ENCODE assay signal across 10 mouse cellular contexts in the genomic region with DNA sequence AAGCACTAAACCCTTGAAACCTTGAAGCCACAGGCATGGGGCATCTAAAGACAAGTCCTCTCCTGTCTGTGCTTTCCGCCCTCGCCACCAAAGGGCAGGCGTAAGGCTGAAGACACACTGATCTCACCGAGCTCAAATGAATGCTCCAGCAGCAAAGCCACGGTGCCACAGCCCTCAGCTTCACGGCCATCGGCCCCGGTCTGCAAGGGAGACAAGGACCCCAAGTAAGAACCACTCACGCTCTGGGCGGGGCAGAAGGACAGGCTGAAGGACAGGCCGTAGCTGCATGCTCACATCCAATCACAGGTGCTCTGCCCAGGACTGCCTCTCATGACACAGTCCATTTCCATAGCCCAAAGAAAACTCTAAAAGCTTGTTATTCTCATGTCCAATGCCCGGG. TPM values are rescaled to one million over a fixed set of nuclear protein-coding genes. Genes with fewer than 3 reads are reported as not detected.
DNase-seq lines count a peak whose midpoint lies in the region; ATAC-seq and TF ChIP-seq lines count a peak whose summit lies in the region.
"Had no signal": no experiment of that assay in that cellular context is flagged by ENCODE, and none has a peak within 500 bp of the region (broad histone marks: within the 10 kb centered on the region; RNA-seq: fewer than 3 reads in every experiment).

No protein-coding gene starts in this region.

- no peak overlapping the region for H3K27ac ChIP-seq in forebrain, embryonic 12.5 days
- H3K27ac ChIP-seq in forebrain, embryonic 15.5 days (replicated peaks): no peak overlapping the region
- no peak overlapping the region for H3K27ac ChIP-seq in midbrain, embryonic 11.5 days (ENCODE audit: low read depth, low read length)
- no peak overlapping the region for H3K27ac ChIP-seq in midbrain, embryonic 10.5 days (replicated peaks)
- no peak overlapping the region for H3K27ac ChIP-seq in hindbrain, embryonic 14.5 days
- H3K27ac ChIP-seq in midbrain, embryonic 16.5 days (ENCODE audit: low read length): no peak overlapping the region
- H3K27ac ChIP-seq in stomach, postnatal 0 days (replicated peaks): no peak overlapping the region

- WGBS in forebrain, embryonic 12.5 days: 92% methylated on average over 12 of the region's 12 CpGs
- WGBS in forebrain, embryonic 15.5 days: 96% methylated on average over 12 of the region's 12 CpGs
- WGBS in midbrain, embryonic 11.5 days: 91% methylated on average over 12 of the region's 12 CpGs
- WGBS in midbrain, embryonic 10.5 days: 92% methylated on average over 12 of the region's 12 CpGs
- 91% methylated on average over 12 of the region's 12 CpGs for WGBS in hindbrain, embryonic 14.5 days
- WGBS in midbrain, embryonic 16.5 days: 92% methylated on average over 12 of the region's 12 CpGs
- 87% methylated on average over 12 of the region's 12 CpGs for WGBS in stomach, postnatal 0 days

- no peaks in the 10 kb centered on the region for H3K9me3 ChIP-seq in forebrain, embryonic 12.5 days
- no peaks in the 10 kb centered on the region for H3K9me3 ChIP-seq in forebrain, embryonic 15.5 days
- H3K9me3 ChIP-seq in midbrain, embryonic 11.5 days (ENCODE audit: control insufficient read depth, low read length): no peaks in the 10 kb centered on the region
- H3K9me3 ChIP-seq in midbrain, embryonic 10.5 days (replicated peaks): no peaks in the 10 kb centered on the region
- H3K9me3 ChIP-seq in hindbrain, embryonic 14.5 days (ENCODE audit: control insufficient read depth, low read length): no peaks in the 10 kb centered on the region
- no peaks in the 10 kb centered on the region for H3K9me3 ChIP-seq in midbrain, embryonic 16.5 days (replicated peaks; ENCODE audit: control insufficient read depth, low read length, poor library complexity, severe bottlenecking)
- H3K9me3 ChIP-seq in stomach, postnatal 0 days (ENCODE audit: control insufficient read depth, low read length): no peaks in the 10 kb centered on the region

- no peak for TF ChIP-seq EP300 in stomach, postnatal 0 days (optimal IDR thresholded peaks at IDR 0.05)

- H3K4me1 ChIP-seq in forebrain, embryonic 12.5 days: peaks cover 26% of the 10 kb centered on the region
- peaks cover 34% of the 10 kb centered on the region for H3K4me1 ChIP-seq in forebrain, embryonic 15.5 days
- peaks cover 10% of the 10 kb centered on the region for H3K4me1 ChIP-seq in midbrain, embryonic 11.5 days (ENCODE audit: control insufficient read depth, insufficient read depth, low read length)
- peaks cover 29% of the 10 kb centered on the region for H3K4me1 ChIP-seq in midbrain, embryonic 10.5 days
- H3K4me1 ChIP-seq in hindbrain, embryonic 14.5 days (replicated peaks; ENCODE audit: control insufficient read depth, insufficient read depth, low read length): peaks cover 20% of the 10 kb centered on the region
- H3K4me1 ChIP-seq in midbrain, embryonic 16.5 days (ENCODE audit: control insufficient read depth, insufficient read depth, low read length): peaks cover 23% of the 10 kb centered on the region
- H3K4me1 ChIP-seq in stomach, postnatal 0 days (replicated peaks; ENCODE audit: control insufficient read depth, insufficient read depth): peaks cover 5% of the 10 kb centered on the region

- peak; percentile 47 for DNase-seq in midbrain, embryonic 11.5 days (ENCODE audit: low spot score, missing footprints)
- no peak for DNase-seq in midbrain, embryonic 10.5 days (ENCODE audit: low spot score)
- DNase-seq in hindbrain, embryonic 14.5 days (ENCODE audit: low spot score): no peak
- DNase-seq in stomach, postnatal 0 days (ENCODE audit: low spot score): no peak
- no peak for DNase-seq in spleen, adult 12 weeks (ENCODE audit: low spot score)
- DNase-seq: kidney, adult 8-10 months had no signal

- no peak for ATAC-seq in forebrain, embryonic 12.5 days (ENCODE audit: low FRiP score)
- no peak for ATAC-seq in forebrain, embryonic 15.5 days (replicated peaks)
- ATAC-seq in midbrain, embryonic 11.5 days (ENCODE audit: low FRiP score): no peak
- ATAC-seq in hindbrain, embryonic 14.5 days (ENCODE audit: low FRiP score): no peak
- ATAC-seq in midbrain, embryonic 16.5 days: no peak
- no peak for ATAC-seq in stomach, postnatal 0 days (ENCODE audit: low FRiP score, low TSS enrichment)

- H3K9ac ChIP-seq in forebrain, embryonic 12.5 days: no peak overlapping the region
- H3K9ac ChIP-seq in forebrain, embryonic 15.5 days (replicated peaks): no peak overlapping the region
- H3K9ac ChIP-seq in midbrain, embryonic 11.5 days (ENCODE audit: low read length): no peak overlapping the region
- no peak overlapping the region for H3K9ac ChIP-seq in hindbrain, embryonic 14.5 days
- peak overlapping the region; percentile 4; the same call in 1 of the 2 replicates for H3K9ac ChIP-seq in midbrain, embryonic 16.5 days (ENCODE audit: low read depth, low read length)
- no peak overlapping the region for H3K9ac ChIP-seq in stomach, postnatal 0 days (ENCODE audit: low read length)

- peaks cover 7% of the 10 kb centered on the region; the same call in 1 of the 2 replicates for H3K27me3 ChIP-seq in forebrain, embryonic 12.5 days
- H3K27me3 ChIP-seq in forebrain, embryonic 15.5 days: no peaks in the 10 kb centered on the region
- H3K27me3 ChIP-seq in midbrain, embryonic 11.5 days (ENCODE audit: control insufficient read depth, insufficient read depth, low read length): no peaks in the 10 kb centered on the region
- peaks cover 6% of the 10 kb centered on the region; the same call in 1 of the 2 replicates for H3K27me3 ChIP-seq in midbrain, embryonic 10.5 days (ENCODE audit: low read depth, poor library complexity, severe bottlenecking)
- H3K27me3 ChIP-seq in hindbrain, embryonic 14.5 days (ENCODE audit: control insufficient read depth, insufficient read depth, low read length): no peaks in the 10 kb centered on the region
- no peaks in the 10 kb centered on the region for H3K27me3 ChIP-seq in midbrain, embryonic 16.5 days (ENCODE audit: control insufficient read depth, insufficient read depth, low read depth, low read length)
- no peaks in the 10 kb centered on the region for H3K27me3 ChIP-seq in stomach, postnatal 0 days (ENCODE audit: control insufficient read depth, insufficient read depth, low read length)

- peaks cover 48% of the 10 kb centered on the region for H3K36me3 ChIP-seq in forebrain, embryonic 12.5 days (replicated peaks)
- H3K36me3 ChIP-seq in forebrain, embryonic 15.5 days: peaks cover 36% of the 10 kb centered on the region
- H3K36me3 ChIP-seq in midbrain, embryonic 11.5 days (ENCODE audit: control insufficient read depth, insufficient read depth, low read length): peaks cover 18% of the 10 kb centered on the region
- peaks cover 52% of the 10 kb centered on the region for H3K36me3 ChIP-seq in midbrain, embryonic 10.5 days
- H3K36me3 ChIP-seq in hindbrain, embryonic 14.5 days (replicated peaks; ENCODE audit: control insufficient read depth, insufficient read depth): peaks cover 36% of the 10 kb centered on the region
- peaks cover 28% of the 10 kb centered on the region for H3K36me3 ChIP-seq in midbrain, embryonic 16.5 days (ENCODE audit: control insufficient read depth, insufficient read depth, low read length)
- H3K36me3 ChIP-seq in stomach, postnatal 0 days (ENCODE audit: control insufficient read depth, insufficient read depth, low read length): peaks cover 16% of the 10 kb centered on the region

- H3K4me3 ChIP-seq in forebrain, embryonic 12.5 days (replicated peaks): 0 out of 2 replicates have a peak overlapping the region, but pooled peaks have one; percentile 74
- H3K4me3 ChIP-seq in forebrain, embryonic 15.5 days: no peak overlapping the region
- no peak overlapping the region for H3K4me3 ChIP-seq in midbrain, embryonic 11.5 days (ENCODE audit: low read depth, low read length)
- H3K4me3 ChIP-seq in midbrain, embryonic 10.5 days: no peak overlapping the region
- H3K4me3 ChIP-seq in hindbrain, embryonic 14.5 days (replicated peaks; ENCODE audit: low read length): no peak overlapping the region
- no peak overlapping the region for H3K4me3 ChIP-seq in midbrain, embryonic 16.5 days (ENCODE audit: low read depth, low read length)
- H3K4me3 ChIP-seq in stomach, postnatal 0 days (ENCODE audit: low read depth, low read length): no peak overlapping the region

- TF ChIP-seq CTCF in stomach, postnatal 0 days (IDR thresholded peaks at IDR 0.05; ENCODE audit: low read depth): no peak

- H3K4me2 ChIP-seq in forebrain, embryonic 12.5 days: peak overlapping the region; percentile 87
- no peak overlapping the region for H3K4me2 ChIP-seq in forebrain, embryonic 15.5 days (replicated peaks)
- no peak overlapping the region for H3K4me2 ChIP-seq in midbrain, embryonic 11.5 days
- H3K4me2 ChIP-seq in hindbrain, embryonic 14.5 days (replicated peaks): peak overlapping the region; percentile 72; the same call in 1 of the 2 replicates
- H3K4me2 ChIP-seq in midbrain, embryonic 16.5 days (ENCODE audit: low read length): peak overlapping the region; percentile 54; the same call in 1 of the 2 replicates
- no peak overlapping the region for H3K4me2 ChIP-seq in stomach, postnatal 0 days (replicated peaks; ENCODE audit: low read depth)

RNA-seq across cellular contexts. Expression of a gene that starts 1.6 kb away (rescaled TPM):
- 121 and 125 TPM in 2 replicates for polyA plus RNA-seq in forebrain, embryonic 12.5 days (2016; fragmentation: Nextera tagmentation; extraction: Ambion mirVana)
- polyA plus RNA-seq in forebrain, embryonic 15.5 days (2015; fragmentation: Nextera tagmentation; extraction: Ambion mirVana): 133 and 138 TPM in 2 replicates
- 91.8 and 99.3 TPM in 2 replicates for polyA plus RNA-seq in midbrain, embryonic 11.5 days (2014; fragmentation: Nextera tagmentation; extraction: Ambion mirVana)
- polyA plus RNA-seq in midbrain, embryonic 10.5 days (2016; fragmentation: Nextera tagmentation; extraction: Ambion mirVana): 104 and 108 TPM in 2 replicates
- polyA plus RNA-seq in hindbrain, embryonic 14.5 days (2014; fragmentation: Nextera tagmentation; extraction: Ambion mirVana): 167 and 182 TPM in 2 replicates
- 121 and 137 TPM in 2 replicates for polyA plus RNA-seq in midbrain, embryonic 16.5 days (2015; fragmentation: Nextera tagmentation; extraction: Ambion mirVana)
- 60.7 and 65.5 TPM in 2 replicates for polyA plus RNA-seq in stomach, postnatal 0 days (2015; fragmentation: Nextera tagmentation; extraction: Ambion mirVana)

RNA-seq across cellular contexts. Expression of a gene that starts 1.7 kb away (rescaled TPM):
- 29.8 and 34.2 TPM in 2 replicates for polyA plus RNA-seq in forebrain, embryonic 12.5 days (2016; fragmentation: Nextera tagmentation; extraction: Ambion mirVana)
- polyA plus RNA-seq in forebrain, embryonic 15.5 days (2015; fragmentation: Nextera tagmentation; extraction: Ambion mirVana): 30.2 and 30.5 TPM in 2 replicates
- polyA plus RNA-seq in midbrain, embryonic 11.5 days (2014; fragmentation: Nextera tagmentation; extraction: Ambion mirVana): 14.7 and 17.1 TPM in 2 replicates
- polyA plus RNA-seq in midbrain, embryonic 10.5 days (2016; fragmentation: Nextera tagmentation; extraction: Ambion mirVana): 20.5 and 27.6 TPM in 2 replicates
- polyA plus RNA-seq in hindbrain, embryonic 14.5 days (2014; fragmentation: Nextera tagmentation; extraction: Ambion mirVana): 10.9 and 23.8 TPM in 2 replicates
- 24.2 and 29.8 TPM in 2 replicates for polyA plus RNA-seq in midbrain, embryonic 16.5 days (2015; fragmentation: Nextera tagmentation; extraction: Ambion mirVana)
- polyA plus RNA-seq in stomach, postnatal 0 days (2015; fragmentation: Nextera tagmentation; extraction: Ambion mirVana): 5.9 and 8.3 TPM in 2 replicates

RNA-seq across cellular contexts. Expression of a gene that starts 26.9 kb away (rescaled TPM):
- 47.2 and 56.8 TPM in 2 replicates for polyA plus RNA-seq in forebrain, embryonic 12.5 days (2016; fragmentation: Nextera tagmentation; extraction: Ambion mirVana)
- 52.5 and 56.6 TPM in 2 replicates for polyA plus RNA-seq in forebrain, embryonic 15.5 days (2015; fragmentation: Nextera tagmentation; extraction: Ambion mirVana)
- 49.4 and 55.8 TPM in 2 replicates for polyA plus RNA-seq in midbrain, embryonic 11.5 days (2014; fragmentation: Nextera tagmentation; extraction: Ambion mirVana)
- 71.6 and 76.8 TPM in 2 replicates for polyA plus RNA-seq in midbrain, embryonic 10.5 days (2016; fragmentation: Nextera tagmentation; extraction: Ambion mirVana)
- 26.9 and 33.4 TPM in 2 replicates for polyA plus RNA-seq in hindbrain, embryonic 14.5 days (2014; fragmentation: Nextera tagmentation; extraction: Ambion mirVana)
- 39.5 and 39.6 TPM in 2 replicates for polyA plus RNA-seq in midbrain, embryonic 16.5 days (2015; fragmentation: Nextera tagmentation; extraction: Ambion mirVana)
- polyA plus RNA-seq in stomach, postnatal 0 days (2015; fragmentation: Nextera tagmentation; extraction: Ambion mirVana): 32.8 and 33.7 TPM in 2 replicates

RNA-seq across cellular contexts. Expression of a gene that starts 29.5 kb away (rescaled TPM):
- polyA plus RNA-seq in forebrain, embryonic 12.5 days (2016; fragmentation: Nextera tagmentation; extraction: Ambion mirVana): 4.8 TPM in 2 replicates
- polyA plus RNA-seq in forebrain, embryonic 15.5 days (2015; fragmentation: Nextera tagmentation; extraction: Ambion mirVana): 4.3 and 5.8 TPM in 2 replicates
- 1.8 and 2.9 TPM in 2 replicates for polyA plus RNA-seq in midbrain, embryonic 11.5 days (2014; fragmentation: Nextera tagmentation; extraction: Ambion mirVana)
- polyA plus RNA-seq in midbrain, embryonic 10.5 days (2016; fragmentation: Nextera tagmentation; extraction: Ambion mirVana): 0.99 and 2.0 TPM in 2 replicates
- polyA plus RNA-seq in hindbrain, embryonic 14.5 days (2014; fragmentation: Nextera tagmentation; extraction: Ambion mirVana): 3.4 and 5.1 TPM in 2 replicates
- 3.9 and 4.2 TPM in 2 replicates for polyA plus RNA-seq in midbrain, embryonic 16.5 days (2015; fragmentation: Nextera tagmentation; extraction: Ambion mirVana)
- polyA plus RNA-seq in stomach, postnatal 0 days (2015; fragmentation: Nextera tagmentation; extraction: Ambion mirVana): 0.12 and 0.21 TPM in 2 replicates
- polyA plus RNA-seq: C2C12 had no signal

RNA-seq across cellular contexts. Expression of a gene that starts 29.8 kb away (rescaled TPM):
- 0.13 and 0.17 TPM in 2 replicates for polyA plus RNA-seq in forebrain, embryonic 12.5 days (2016; fragmentation: Nextera tagmentation; extraction: Ambion mirVana)
- polyA plus RNA-seq in forebrain, embryonic 15.5 days (2015; fragmentation: Nextera tagmentation; extraction: Ambion mirVana): 0.13 and 0.15 TPM in 2 replicates
- 0.07 TPM in 1 of 2 replicates, not detected in the other for polyA plus RNA-seq in midbrain, embryonic 11.5 days (2014; fragmentation: Nextera tagmentation; extraction: Ambion mirVana)
- polyA plus RNA-seq in midbrain, embryonic 10.5 days (2016; fragmentation: Nextera tagmentation; extraction: Ambion mirVana): 0.05 and 0.20 TPM in 2 replicates
- 0.05 and 0.09 TPM in 2 replicates for polyA plus RNA-seq in hindbrain, embryonic 14.5 days (2014; fragmentation: Nextera tagmentation; extraction: Ambion mirVana)
- polyA plus RNA-seq in midbrain, embryonic 16.5 days (2015; fragmentation: Nextera tagmentation; extraction: Ambion mirVana): 0.16 and 0.17 TPM in 2 replicates
- polyA plus RNA-seq in stomach, postnatal 0 days (2015; fragmentation: Nextera tagmentation; extraction: Ambion mirVana): 0.21 and 0.32 TPM in 2 replicates
- polyA plus RNA-seq: C2C12 had no signal

Comparison
In these comparisons a context has a peak if more than half of its experiments do, and no peak if none do; other contexts are left out.
1. H3K4me2 ChIP-seq: peak in forebrain, embryonic 12.5 days (single experiment), hindbrain, embryonic 14.5 days (single experiment) and midbrain, embryonic 16.5 days (single experiment); none in forebrain, embryonic 15.5 days (single experiment), midbrain, embryonic 11.5 days (single experiment) and stomach, postnatal 0 days (single experiment).